Mouse (Mus musculus) embryonic facial prominence, embryonic 13.5 days (tissue): Measurements from ENCODE around the gene Smim4. TPM values are rescaled to one million over a fixed set of nuclear protein-coding genes. Genes with fewer than 3 reads are reported as not detected.

Experiments used
- ATAC-seq: fragments of 200-750 bp; cut with Nextera tagmentation; 2 replicates; pipeline ENCODE4 v1.8.0; 2017; ENCODE audit warnings: low read depth; ENCODE audit not compliant: insufficient number of reproducible peaks, insufficient read depth, low FRiP score, low TSS enrichment
- H3K27ac ChIP-seq: fragments of 300-500 bp; sonication (generic); 2 replicates; pipeline ENCODE4 v1.5.1; 2015; ENCODE audit warnings: moderate library complexity, mild to moderate bottlenecking, inconsistent platforms
- H3K27me3 ChIP-seq: fragments of 300-500 bp; sonication (generic); 2 replicates; pipeline ENCODE4 v1.6.1; 2015; ENCODE audit warnings: mild to moderate bottlenecking, inconsistent platforms
- H3K36me3 ChIP-seq: fragments of 300-500 bp; sonication (generic); 2 replicates; pipeline ENCODE4 v1.6.1; 2015; ENCODE audit warnings: mild to moderate bottlenecking, inconsistent platforms
- H3K4me1 ChIP-seq: fragments of 300-500 bp; sonication (generic); 2 replicates; pipeline ENCODE4 v1.6.1; 2015; ENCODE audit warnings: inconsistent platforms
- H3K4me2 ChIP-seq: fragments of 300-500 bp; sonication (generic); 2 replicates; pipeline ENCODE4 v1.6.1; 2015; ENCODE audit warnings: moderate library complexity, mild to moderate bottlenecking, inconsistent platforms
- H3K4me3 ChIP-seq: fragments of 300-500 bp; sonication (generic); 2 replicates; pipeline ENCODE4 v1.5.1; 2015; ENCODE audit warnings: mild to moderate bottlenecking, inconsistent platforms
- H3K9ac ChIP-seq: fragments of 300-500 bp; sonication (generic); 2 replicates; pipeline ENCODE4 v1.6.1; 2015; ENCODE audit warnings: mild to moderate bottlenecking, inconsistent platforms
- H3K9me3 ChIP-seq: fragments of 300-500 bp; sonication (generic); 2 replicates; pipeline ENCODE4 v1.6.1; 2016; ENCODE audit warnings: inconsistent platforms
- WGBS: fragments of 180-500 bp; shearing (Covaris S2); methylation state at CpG from one replicate; pipeline ENCODE4 v1.1.7; 2015; ENCODE audit warnings: mixed read lengths; 5-methylcytosine and 5-hydroxymethylcytosine counted together
- polyA plus RNA-seq: library from polyadenylated mRNA; unstranded; fragments of >200 nt; fragmentation: Nextera tagmentation; extraction: Ambion mirVana; gene quantifications from 2 replicates; pipeline ENCODE4 v1.2.1, GENCODE M21; 2015

The Smim4 gene
- polyA plus RNA-seq, 1 experiment from 2014 or later = 72.6 TPM

DNA sequence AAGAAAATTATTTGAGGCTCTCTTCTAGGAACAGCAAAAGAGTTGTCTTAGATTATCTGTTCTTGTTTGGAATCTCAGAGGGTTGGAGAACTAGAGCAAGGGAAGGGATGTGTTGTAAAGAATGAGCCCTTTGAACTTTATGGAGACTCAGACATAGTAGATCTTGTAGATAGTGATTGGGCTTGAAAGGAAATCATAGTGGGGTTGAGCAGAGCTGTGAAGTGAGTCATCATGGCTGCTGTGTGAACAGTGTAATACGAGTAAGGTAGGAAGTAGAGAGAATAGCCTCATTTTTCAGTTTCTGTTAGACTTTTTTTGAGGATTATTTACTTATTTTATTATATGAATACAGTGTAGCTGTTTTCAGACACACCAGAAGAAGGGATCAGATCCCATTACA lies 38.8 kb downstream of the Smim4 start:
- Histone ChIP-seq H3K36me3 (peaks cover 90% of the 10 kb centered on the region), H3K9ac (no peak overlapping the region), H3K9me3 (no peaks in the 10 kb centered on the region), H3K27me3 (no peaks in the 10 kb centered on the region), H3K4me2 (no peak overlapping the region), H3K4me1 (no peaks in the 10 kb centered on the region), H3K27ac (no peak overlapping the region), H3K4me3 (no peak overlapping the region)
- 93% methylated on average over 1 of the region's 1 CpGs for WGBS
- no peak for ATAC-seq

DNA sequence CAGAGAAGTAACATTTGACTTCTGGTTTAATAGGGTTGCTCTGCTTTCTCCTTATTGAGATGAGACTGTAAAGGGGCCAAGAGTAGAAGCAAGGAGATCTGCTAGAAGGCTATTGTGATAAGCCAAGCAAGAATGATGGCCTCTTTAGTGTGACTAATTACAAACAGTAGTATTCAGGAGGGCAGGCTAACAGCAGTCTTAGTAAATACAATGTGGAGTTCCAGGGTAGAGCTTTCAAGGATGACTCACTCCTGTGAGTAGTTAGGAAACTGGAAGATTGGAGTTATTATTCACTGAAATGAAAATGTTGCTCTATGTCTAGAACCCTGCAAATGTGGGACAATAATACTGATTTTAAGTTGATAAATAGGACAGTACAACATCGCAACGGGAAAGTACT lies 40.2 kb downstream of the Smim4 start:
- H3K27me3 ChIP-seq = no peaks in the 10 kb centered on the region
- H3K36me3 ChIP-seq = peaks cover 81% of the 10 kb centered on the region
- 97% methylated on average over 2 of the region's 2 CpGs for WGBS
- no peak overlapping the region for H3K4me2 ChIP-seq
- ATAC-seq = no peak
- no peak overlapping the region for H3K9ac ChIP-seq
- no peaks in the 10 kb centered on the region for H3K9me3 ChIP-seq
- H3K27ac ChIP-seq = no peak overlapping the region
- no peak overlapping the region for H3K4me3 ChIP-seq
- no peaks in the 10 kb centered on the region for H3K4me1 ChIP-seq

DNA sequence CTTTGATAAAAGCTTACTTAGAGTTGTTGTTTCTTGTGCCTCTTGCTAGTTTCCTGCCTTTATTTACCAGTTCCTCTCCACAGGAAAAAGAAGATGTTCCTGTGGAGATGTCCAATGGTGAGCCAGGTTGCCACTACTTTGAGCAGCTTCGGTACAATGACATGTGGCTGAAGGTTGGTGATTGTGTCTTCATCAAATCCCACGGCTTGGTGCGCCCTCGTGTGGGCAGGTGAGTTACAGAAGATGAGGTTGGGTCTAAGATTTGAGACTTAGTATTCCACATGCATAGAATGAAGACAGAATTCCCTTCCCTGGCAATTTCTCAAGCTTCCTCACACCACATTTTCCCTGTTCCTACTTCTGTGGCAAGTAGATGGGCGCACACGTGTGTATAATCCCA lies 41.3 kb downstream of the Smim4 start:
- Histone ChIP-seq H3K9me3 (no peaks in the 10 kb centered on the region), H3K4me2 (no peak overlapping the region), H3K27me3 (no peaks in the 10 kb centered on the region), H3K9ac (no peak overlapping the region), H3K36me3 (peaks cover 81% of the 10 kb centered on the region), H3K4me3 (no peak overlapping the region), H3K27ac (no peak overlapping the region), H3K4me1 (no peaks in the 10 kb centered on the region)
- 80% methylated on average over 6 of the region's 6 CpGs for WGBS
- no peak for ATAC-seq

DNA sequence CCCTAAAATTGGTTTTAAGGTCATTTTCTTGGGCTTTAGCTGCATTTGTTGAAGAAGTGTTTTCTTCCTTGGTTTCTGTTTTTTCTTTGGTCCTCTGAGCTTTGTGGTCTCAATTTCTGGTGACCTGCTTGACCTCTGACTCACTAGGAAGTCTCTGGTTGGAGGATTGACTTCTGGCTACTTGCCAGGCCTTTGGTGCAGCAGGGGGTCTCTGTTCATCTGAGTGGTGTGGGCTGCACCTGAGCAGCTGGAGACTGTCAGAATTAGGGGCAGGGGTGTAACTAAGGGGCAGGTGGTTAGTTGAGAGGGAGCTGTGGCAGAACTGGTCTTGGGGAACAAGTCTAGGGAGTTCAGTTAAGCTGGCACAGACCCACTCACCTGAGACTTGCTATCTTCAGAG lies 47.6 kb downstream of the Smim4 start:
- no peaks in the 10 kb centered on the region for H3K27me3 ChIP-seq
- no peak overlapping the region for H3K4me3 ChIP-seq
- peaks cover 64% of the 10 kb centered on the region for H3K36me3 ChIP-seq
- ATAC-seq = no peak
- H3K27ac ChIP-seq = no peak overlapping the region
- H3K9me3 ChIP-seq = no peaks in the 10 kb centered on the region
- no peak overlapping the region for H3K9ac ChIP-seq
- H3K4me2 ChIP-seq = no peak overlapping the region
- H3K4me1 ChIP-seq = no peaks in the 10 kb centered on the region

DNA sequence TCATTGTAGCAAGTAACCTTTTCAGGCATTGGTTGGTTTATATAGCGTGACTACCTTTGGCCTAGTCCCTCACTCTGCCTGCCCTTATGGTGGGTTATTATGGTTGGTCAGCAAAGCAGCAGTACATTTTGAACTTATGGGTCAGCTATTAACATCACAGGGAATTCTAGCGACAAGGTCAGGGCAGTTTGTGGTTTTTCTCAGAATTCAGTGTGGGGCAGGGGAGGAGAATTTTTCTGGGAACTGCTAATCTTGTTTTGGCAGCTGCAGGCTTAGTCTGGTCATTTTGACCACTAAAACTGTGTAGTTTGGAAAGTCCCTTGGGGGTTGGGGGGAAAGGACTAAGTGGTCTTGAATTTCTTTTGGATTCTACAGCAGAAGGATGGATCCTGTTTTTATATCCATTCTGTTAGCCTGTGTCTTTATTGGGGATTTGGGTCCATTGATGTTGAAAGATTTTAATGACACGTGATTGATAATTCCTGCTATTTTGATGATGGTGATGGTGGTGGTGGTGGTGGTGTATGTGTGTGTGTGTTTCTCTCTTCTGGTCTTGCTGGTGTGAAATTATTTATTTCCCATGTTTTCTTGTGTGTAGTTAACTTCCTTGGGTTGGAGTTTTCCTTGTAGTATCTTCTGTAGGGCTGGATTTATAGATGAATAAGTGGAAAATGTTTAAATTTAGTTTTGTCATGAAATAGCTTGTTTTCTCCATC lies 49.3 kb downstream of the Smim4 start:
- ATAC-seq = no peak
- H3K9ac ChIP-seq = no peak overlapping the region
- no peak overlapping the region for H3K4me3 ChIP-seq
- no peaks in the 10 kb centered on the region for H3K27me3 ChIP-seq
- no peaks in the 10 kb centered on the region for H3K9me3 ChIP-seq
- no peak overlapping the region for H3K4me2 ChIP-seq
- H3K4me1 ChIP-seq = no peaks in the 10 kb centered on the region
- H3K36me3 ChIP-seq = peaks cover 69% of the 10 kb centered on the region
- WGBS = 93% methylated on average over 3 of the region's 3 CpGs
- H3K27ac ChIP-seq = no peak overlapping the region

DNA sequence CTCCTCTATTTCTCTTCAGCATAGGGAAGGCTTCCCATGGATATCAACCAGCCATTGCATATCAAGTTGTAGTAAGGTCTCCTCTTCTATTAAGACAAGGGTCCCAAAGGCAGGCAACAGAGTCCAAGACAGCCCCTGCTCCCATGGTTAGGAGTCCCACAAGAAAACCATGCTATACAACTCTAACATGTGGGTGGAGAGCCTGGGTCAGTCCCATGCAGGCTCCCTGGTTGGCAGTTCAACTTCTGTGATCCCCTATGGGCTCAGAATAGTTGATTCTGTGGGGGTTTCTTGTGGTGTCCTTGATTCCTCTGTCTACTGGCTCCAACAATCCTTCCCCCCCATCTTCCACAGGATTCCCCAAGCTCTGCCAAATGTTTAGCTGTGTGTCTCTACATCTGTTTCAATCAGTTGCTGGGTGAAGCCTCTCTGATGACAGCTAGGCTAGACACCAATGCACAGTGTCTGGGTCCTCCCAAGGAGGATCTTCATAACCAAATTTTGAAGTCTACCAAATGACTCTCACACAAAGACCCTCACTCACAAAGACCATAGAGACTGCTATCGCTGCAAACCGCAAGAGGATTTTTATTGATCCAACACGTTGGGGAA lies 50.1 kb downstream of the Smim4 start:
- ATAC-seq = no peak
- WGBS = 96% methylated on average over 3 of the region's 3 CpGs
- H3K27me3 ChIP-seq = no peaks in the 10 kb centered on the region
- no peak overlapping the region for H3K4me3 ChIP-seq
- H3K9ac ChIP-seq = no peak overlapping the region
- peaks cover 76% of the 10 kb centered on the region for H3K36me3 ChIP-seq
- no peak overlapping the region for H3K4me2 ChIP-seq
- H3K4me1 ChIP-seq = no peaks in the 10 kb centered on the region
- no peaks in the 10 kb centered on the region for H3K9me3 ChIP-seq
- H3K27ac ChIP-seq = no peak overlapping the region

DNA sequence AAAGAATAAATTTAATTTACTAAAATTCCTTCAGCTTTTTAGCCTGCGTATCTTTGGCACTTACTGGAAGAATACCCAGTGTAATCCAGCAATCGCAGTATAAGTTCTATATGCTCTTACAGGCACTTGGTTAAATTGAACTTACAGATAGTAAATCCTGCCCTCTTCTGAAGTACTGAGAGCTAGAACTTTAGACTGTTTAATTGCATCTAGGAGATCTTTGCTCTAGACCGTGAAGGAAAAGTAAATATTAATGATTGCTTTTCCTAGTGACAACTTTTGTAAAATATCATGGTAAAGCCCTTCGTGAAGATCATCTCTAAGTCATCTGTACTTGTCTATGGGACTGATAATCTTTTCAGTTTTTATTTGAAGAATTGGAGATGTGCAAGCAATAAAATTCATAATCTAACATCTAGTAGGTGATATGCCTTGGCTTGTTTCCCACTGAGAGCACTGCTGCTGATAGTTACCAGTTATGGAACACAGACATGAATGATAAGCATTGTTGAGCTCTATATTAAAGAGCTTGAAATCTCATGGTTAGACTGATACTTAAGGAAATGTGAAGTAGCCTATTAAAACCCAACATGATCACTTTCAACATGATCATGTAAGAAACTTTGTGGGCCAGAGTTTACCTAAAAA lies 59.5 kb downstream of the Smim4 start:
- peaks cover 80% of the 10 kb centered on the region for H3K36me3 ChIP-seq
- 95% methylated on average over 4 of the region's 4 CpGs for whole genome bisulfite sequencing
- no peak overlapping the region for H3K27ac ChIP-seq

DNA sequence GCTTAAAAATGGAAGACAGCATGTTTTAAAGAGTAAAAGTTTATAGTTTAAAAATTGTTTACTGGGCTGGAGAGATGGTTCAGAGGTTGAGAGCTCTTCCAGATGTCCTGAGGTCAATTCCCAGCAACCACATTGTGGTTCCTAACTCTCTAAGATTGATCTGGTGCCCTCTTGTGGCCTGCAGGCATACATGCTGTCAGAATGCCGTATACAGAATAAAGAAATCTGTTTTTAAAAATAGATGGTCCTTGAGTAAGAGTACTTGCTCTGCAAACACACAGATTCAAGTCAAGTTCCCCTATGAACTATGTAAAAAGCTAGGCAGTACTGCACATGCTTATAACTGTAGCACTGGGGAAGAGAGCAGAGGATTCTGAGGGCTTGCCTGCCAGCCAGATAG lies 66.5 kb downstream of the Smim4 start:
- no peak for ATAC-seq
- H3K36me3 ChIP-seq = peaks cover 80% of the 10 kb centered on the region
- H3K4me3 ChIP-seq = no peak overlapping the region
- no peak overlapping the region for H3K9ac ChIP-seq
- no peaks in the 10 kb centered on the region for H3K4me1 ChIP-seq
- 71% methylated on average over 1 of the region's 1 CpGs for WGBS
- no peak overlapping the region for H3K4me2 ChIP-seq
- H3K9me3 ChIP-seq = no peaks in the 10 kb centered on the region
- no peak overlapping the region for H3K27ac ChIP-seq
- H3K27me3 ChIP-seq = no peaks in the 10 kb centered on the region

More for the DNA sequence above, 59.5 kb downstream of the Smim4 start:
- ATAC-seq = no peak
- H3K4me3 ChIP-seq = no peak overlapping the region
- H3K4me1 ChIP-seq = no peaks in the 10 kb centered on the region
- no peaks in the 10 kb centered on the region for H3K9me3 ChIP-seq
- H3K9ac ChIP-seq = no peak overlapping the region
- H3K27me3 ChIP-seq = no peaks in the 10 kb centered on the region
- no peak overlapping the region for H3K4me2 ChIP-seq

DNA sequence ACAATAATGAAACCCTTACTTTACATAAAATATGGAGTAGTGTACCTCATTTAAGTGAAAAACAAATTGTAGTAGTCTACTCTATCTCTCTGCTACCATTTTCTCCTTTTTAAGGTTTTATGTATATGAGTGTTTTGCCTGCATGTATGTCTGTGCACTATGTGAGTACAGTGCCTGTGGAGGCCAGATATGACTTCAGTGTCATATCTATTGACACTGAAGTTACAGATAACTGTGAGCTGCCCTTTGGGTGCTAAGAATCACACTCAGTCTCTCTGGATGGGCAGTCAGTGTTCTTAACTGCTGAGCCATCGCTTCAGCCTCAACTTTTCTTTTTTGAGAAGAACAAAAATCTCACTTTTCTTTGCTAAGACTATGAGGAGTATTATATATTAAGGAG lies 82.9 kb downstream of the Smim4 start:
- no peaks in the 10 kb centered on the region for H3K4me1 ChIP-seq
- ATAC-seq = no peak
- no peak overlapping the region for H3K27ac ChIP-seq
- H3K9ac ChIP-seq = no peak overlapping the region
- 98% methylated on average over 1 of the region's 1 CpGs for WGBS
- no peak overlapping the region for H3K4me2 ChIP-seq
- H3K4me3 ChIP-seq = no peak overlapping the region
- no peaks in the 10 kb centered on the region for H3K9me3 ChIP-seq
- no peaks in the 10 kb centered on the region for H3K27me3 ChIP-seq
- peaks cover 68% of the 10 kb centered on the region for H3K36me3 ChIP-seq

DNA sequence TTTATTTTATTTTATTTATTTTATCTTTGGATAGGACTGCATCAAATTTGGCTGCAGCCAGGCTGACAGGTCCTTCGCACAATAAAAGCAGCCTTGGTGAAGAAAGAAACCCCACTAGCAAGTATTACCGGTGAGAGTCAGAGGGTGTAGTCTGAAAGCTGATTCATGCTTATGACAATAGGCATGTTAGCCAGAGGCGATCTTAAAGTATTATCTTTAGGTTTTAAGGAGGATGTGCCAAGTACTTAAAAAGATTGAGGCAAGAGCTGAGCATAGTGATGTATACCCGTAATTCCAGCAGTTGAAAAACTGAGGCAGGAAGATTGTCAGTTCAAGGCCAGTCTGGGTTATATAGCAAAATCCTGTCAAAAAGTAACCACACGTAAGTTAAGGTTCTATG lies 83.5 kb downstream of the Smim4 start:
- Histone ChIP-seq H3K9ac (no peak overlapping the region), H3K4me2 (no peak overlapping the region), H3K27ac (no peak overlapping the region), H3K9me3 (no peaks in the 10 kb centered on the region), H3K4me1 (no peaks in the 10 kb centered on the region), H3K27me3 (no peaks in the 10 kb centered on the region), H3K36me3 (peaks cover 66% of the 10 kb centered on the region), H3K4me3 (no peak overlapping the region)
- no peak for ATAC-seq
- 92% methylated on average over 5 of the region's 5 CpGs for WGBS
